8 mouse cellular contexts compared by ENCODE assay signal in the genomic region with DNA sequence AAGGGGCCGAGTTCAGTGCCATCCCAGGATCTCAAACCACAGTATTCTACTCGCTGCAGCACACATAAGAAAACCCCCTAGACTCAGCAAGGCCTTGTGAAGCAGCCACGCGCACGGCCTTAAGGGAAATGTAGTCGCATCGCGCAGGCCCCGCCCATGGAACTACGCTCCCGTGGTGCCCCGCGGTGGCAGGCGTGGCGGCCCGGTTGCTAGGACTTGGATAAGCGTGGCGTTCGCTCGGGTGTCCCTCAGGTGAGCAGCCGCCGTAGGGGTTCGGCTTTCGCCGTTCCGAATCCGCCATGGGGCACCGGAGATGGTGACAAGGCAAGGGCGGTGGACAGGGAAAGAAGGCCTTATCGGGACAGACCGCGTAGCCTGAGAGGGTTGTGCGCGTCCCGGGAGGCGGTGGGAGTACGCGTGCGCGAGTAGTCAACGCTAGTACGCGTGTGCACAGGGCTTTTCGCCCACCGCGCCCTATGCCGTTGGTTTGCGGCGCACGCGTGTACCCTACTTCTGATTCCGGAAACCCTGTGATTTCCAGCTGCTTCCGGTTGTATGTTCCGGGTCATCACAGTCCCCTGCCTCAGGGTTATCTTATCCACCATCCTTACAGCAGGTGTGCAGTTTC. TPM values are rescaled to one million over a fixed set of nuclear protein-coding genes. Genes with fewer than 3 reads are reported as not detected.
A peak's percentile ranks its signal among the peaks of the same experiment; 100 is the strongest.
DNase-seq lines count a peak whose midpoint lies in the region; ATAC-seq lines count a peak whose summit lies in the region.

Gene Scamp4, plus strand, starts transcription at position 175 of the 628 bp plus-strand sequence.
Gene Adat3, plus strand, starts transcription at position 183 of the 628 bp plus-strand sequence.

- peak within 1 kb of the TSS; percentile 64 for H3K4me3 ChIP-seq in embryonic facial prominence, embryonic 14.5 days (ENCODE audit: low read depth, low read length)
- H3K4me3 ChIP-seq in kidney, embryonic 14.5 days (ENCODE audit: low read length), result peak within 1 kb of the TSS; percentile 50
- H3K4me3 ChIP-seq in limb, embryonic 15.5 days, result peak within 1 kb of the TSS; percentile 77

- H3K9me3 ChIP-seq in embryonic facial prominence, embryonic 14.5 days (ENCODE audit: control insufficient read depth, low read length), result no peaks in the 10 kb centered on the region
- no peaks in the 10 kb centered on the region for H3K9me3 ChIP-seq in kidney, embryonic 14.5 days (ENCODE audit: control insufficient read depth, low read length)
- H3K9me3 ChIP-seq in limb, embryonic 15.5 days, result no peaks in the 10 kb centered on the region

- under 1% methylated on average over 47 of the region's 54 CpGs for WGBS in embryonic facial prominence, embryonic 14.5 days
- WGBS in kidney, embryonic 14.5 days, result under 1% methylated on average over 54 of the region's 54 CpGs
- under 1% methylated on average over 52 of the region's 54 CpGs for WGBS in limb, embryonic 15.5 days

- H3K4me1 ChIP-seq in embryonic facial prominence, embryonic 14.5 days (ENCODE audit: control insufficient read depth, insufficient read depth, low read length), result peaks cover 16% of the 10 kb centered on the region
- peaks cover 11% of the 10 kb centered on the region for H3K4me1 ChIP-seq in kidney, embryonic 14.5 days (ENCODE audit: control insufficient read depth, insufficient read depth, low read length)
- peaks cover 18% of the 10 kb centered on the region for H3K4me1 ChIP-seq in limb, embryonic 15.5 days

- H3K27me3 ChIP-seq in embryonic facial prominence, embryonic 14.5 days (replicated peaks; ENCODE audit: control insufficient read depth, insufficient read depth, low read length), result no peaks in the 10 kb centered on the region
- no peaks in the 10 kb centered on the region for H3K27me3 ChIP-seq in kidney, embryonic 14.5 days (ENCODE audit: control insufficient read depth, insufficient read depth, low read length)
- H3K27me3 ChIP-seq in limb, embryonic 15.5 days, result no peaks in the 10 kb centered on the region

- peak; percentile 97 for ATAC-seq in embryonic facial prominence, embryonic 14.5 days (ENCODE audit: low read depth)
- peak; percentile 94 for ATAC-seq in kidney, embryonic 14.5 days (ENCODE audit: low FRiP score, low TSS enrichment)
- ATAC-seq in limb, embryonic 15.5 days (ENCODE audit: insufficient number of reproducible peaks, low FRiP score, low TSS enrichment, low read depth), result peak; percentile 92

- peak within 1 kb of the TSS; percentile 69 for H3K9ac ChIP-seq in embryonic facial prominence, embryonic 14.5 days (ENCODE audit: low read depth, low read length)
- H3K9ac ChIP-seq in kidney, embryonic 14.5 days (ENCODE audit: low read depth, low read length), result peak within 1 kb of the TSS; percentile 66
- peak within 1 kb of the TSS; percentile 48 for H3K9ac ChIP-seq in limb, embryonic 15.5 days

- peak within 1 kb of the TSS; percentile 94 for H3K4me2 ChIP-seq in embryonic facial prominence, embryonic 14.5 days (ENCODE audit: low read depth, low read length)
- peak within 1 kb of the TSS; percentile 62 for H3K4me2 ChIP-seq in kidney, embryonic 14.5 days (replicated peaks; ENCODE audit: low read depth, low read length)
- peak within 1 kb of the TSS; percentile 64 for H3K4me2 ChIP-seq in limb, embryonic 15.5 days

- peak; percentile 94 for DNase-seq in 3T3-L1 (ENCODE audit: low read depth, low spot score)
- DNase-seq in adrenal gland, postnatal 4 days (ENCODE audit: low spot score in 2 of 2), result peak; percentile 80 to 88
- peak; percentile 98 for DNase-seq in embryonic facial prominence, embryonic 14.5 days (ENCODE audit: low spot score)
- peak; percentile 93 to 96 for DNase-seq in heart, adult 9 months (ENCODE audit: low spot score in 2 of 2)
- DNase-seq in monocyte, adult 2 months (ENCODE audit: low read depth in 1 of 2, low spot score in 2 of 2), result peak; percentile 74 to 93
- DNase-seq in spleen, postnatal 36 days (ENCODE audit: low spot score in 2 of 2), result peak; percentile 94 to 96

- peaks cover 17% of the 10 kb centered on the region for H3K36me3 ChIP-seq in embryonic facial prominence, embryonic 14.5 days (ENCODE audit: control insufficient read depth, insufficient read depth, low read length)
- peaks cover 14% of the 10 kb centered on the region for H3K36me3 ChIP-seq in kidney, embryonic 14.5 days (ENCODE audit: control insufficient read depth, insufficient read depth, low read length)
- H3K36me3 ChIP-seq in limb, embryonic 15.5 days, result peaks cover 23% of the 10 kb centered on the region

- peak within 1 kb of the TSS; percentile 78 for H3K27ac ChIP-seq in embryonic facial prominence, embryonic 14.5 days (replicated peaks; ENCODE audit: low read depth, low read length)
- peak within 1 kb of the TSS; percentile 48; the same call in 1 of the 2 replicates for H3K27ac ChIP-seq in kidney, embryonic 14.5 days (ENCODE audit: low read depth, low read length)
- peak within 1 kb of the TSS; percentile 91 for H3K27ac ChIP-seq in limb, embryonic 15.5 days

RNA-seq across cellular contexts. Expression of gene Scamp4, which starts in this region (rescaled TPM):
- total RNA-seq in adrenal gland, postnatal 4 days (2021), result 10 to 100 TPM; 49.5 to 51.8 TPM
- polyA plus RNA-seq in embryonic facial prominence, embryonic 14.5 days (2014; fragmentation: Nextera tagmentation; extraction: Ambion mirVana), result 84.6 and 96.3 TPM in 2 replicates
- 88.5 and 103 TPM in 2 replicates for polyA plus RNA-seq in kidney, embryonic 14.5 days (2014; fragmentation: Nextera tagmentation; extraction: Ambion mirVana)
- polyA plus RNA-seq in limb, embryonic 15.5 days (2015; fragmentation: Nextera tagmentation; extraction: Ambion mirVana), result 100 and 102 TPM in 2 replicates

RNA-seq across cellular contexts. Expression of gene Adat3, which starts in this region (rescaled TPM):
- total RNA-seq in adrenal gland, postnatal 4 days (2021), result 1 to 10 TPM; 4.0 to 4.9 TPM
- 6.1 and 6.2 TPM in 2 replicates for polyA plus RNA-seq in embryonic facial prominence, embryonic 14.5 days (2014; fragmentation: Nextera tagmentation; extraction: Ambion mirVana)
- polyA plus RNA-seq in kidney, embryonic 14.5 days (2014; fragmentation: Nextera tagmentation; extraction: Ambion mirVana), result 8.0 and 8.8 TPM in 2 replicates
- polyA plus RNA-seq in limb, embryonic 15.5 days (2015; fragmentation: Nextera tagmentation; extraction: Ambion mirVana), result 6.4 and 8.0 TPM in 2 replicates

Comparison
In these comparisons a context has a peak if more than half of its experiments do, and no peak if none do; other contexts are left out.
1. Peak in every context shown above with its lines: DNase-seq, ATAC-seq, H3K4me3 ChIP-seq and H3K27ac ChIP-seq.